Mouse (Mus musculus) erythroblast, adult 5-6 weeks (primary cell): ENCODE measurements around the gene Arf1. TPM values are rescaled to one million over a fixed set of nuclear protein-coding genes. Genes with fewer than 3 reads are reported as not detected.

ENCODE experiments used
- total RNA-seq, 2 experiments: library from RNA; stranded (forward) in 1 of 2; stranded (reverse) in 1 of 2; fragments of 150-400 nt in 1 of 2; fragments of 200-764, 138-1000 nt in 1 of 2; gene quantifications; 2 replicates each; pipeline versions ENCODE4 v1.2.3 to v1.2.4; 2015 to 2017; ENCODE audit warnings: low replicate concordance in 2 of 2

The Arf1 gene
- total RNA-seq, 2 experiments from 2014 or later = 93.9 to 132 TPM

Other genes starting within 250 kb of the Arf1 start
- 0.42 and 0.96 TPM in 2 replicates for gene Obscn, start 91.9 kb downstream of the Arf1 start, total RNA-seq (2015; ENCODE audit: low replicate concordance)
- gene Obscn, start 91.9 kb downstream of the Arf1 start, total RNA-seq (2017; ENCODE audit: low replicate concordance) = 2.7 and 4.5 TPM in 2 replicates
- gene Iba57, start 64.5 kb downstream of the Arf1 start, total RNA-seq (2015; ENCODE audit: low replicate concordance) = 11.5 and 30.7 TPM in 2 replicates
- gene Iba57, start 64.5 kb downstream of the Arf1 start, total RNA-seq (2017; ENCODE audit: low replicate concordance) = 64.1 and 74.6 TPM in 2 replicates
- gene Gjc2, start 45.1 kb downstream of the Arf1 start, total RNA-seq (2015; ENCODE audit: low replicate concordance) = not detected in 2 replicates
- not detected in 2 replicates for gene Gjc2, start 45.1 kb downstream of the Arf1 start, total RNA-seq (2017; ENCODE audit: low replicate concordance)
- gene Guk1, start 36.1 kb downstream of the Arf1 start, total RNA-seq (2015; ENCODE audit: low replicate concordance) = 13.8 and 20.4 TPM in 2 replicates
- 4.5 and 8.2 TPM in 2 replicates for gene Guk1, start 36.1 kb downstream of the Arf1 start, total RNA-seq (2017; ENCODE audit: low replicate concordance)
- 5.4 and 11.3 TPM in 2 replicates for gene Mrpl55, start 25.8 kb downstream of the Arf1 start, total RNA-seq (2015; ENCODE audit: low replicate concordance)
- gene Mrpl55, start 25.8 kb downstream of the Arf1 start, total RNA-seq (2017; ENCODE audit: low replicate concordance) = 10.1 and 14.1 TPM in 2 replicates
- 0.77 and 6.9 TPM in 2 replicates for gene 2310033P09Rik, start 19.9 kb downstream of the Arf1 start, total RNA-seq (2015; ENCODE audit: low replicate concordance)
- gene 2310033P09Rik, start 19.9 kb downstream of the Arf1 start, total RNA-seq (2017; ENCODE audit: low replicate concordance) = 4.4 and 8.2 TPM in 2 replicates
- gene Wnt3a, start 62.5 kb upstream of the Arf1 start, total RNA-seq (2015; ENCODE audit: low replicate concordance) = not detected in 2 replicates
- 0.42 TPM in 1 of 2 replicates, not detected in the other for gene Wnt3a, start 62.5 kb upstream of the Arf1 start, total RNA-seq (2017; ENCODE audit: low replicate concordance)
- gene Wnt9a, start 78.7 kb upstream of the Arf1 start, total RNA-seq (2015; ENCODE audit: low replicate concordance) = not detected in 2 replicates
- gene Wnt9a, start 78.7 kb upstream of the Arf1 start, total RNA-seq (2017; ENCODE audit: low replicate concordance) = not detected in 2 replicates
- not detected in 2 replicates for gene Prss38, start 147.4 kb upstream of the Arf1 start, total RNA-seq (2015; ENCODE audit: low replicate concordance)
- gene Prss38, start 147.4 kb upstream of the Arf1 start, total RNA-seq (2017; ENCODE audit: low replicate concordance) = not detected in 2 replicates
- gene Jmjd4, start 221.8 kb upstream of the Arf1 start, total RNA-seq (2015; ENCODE audit: low replicate concordance) = 0.38 and 2.1 TPM in 2 replicates
- 0.70 and 1.7 TPM in 2 replicates for gene Jmjd4, start 221.8 kb upstream of the Arf1 start, total RNA-seq (2017; ENCODE audit: low replicate concordance)
- gene Snap47, start 222.9 kb upstream of the Arf1 start, total RNA-seq (2015; ENCODE audit: low replicate concordance) = 0.38 TPM in 1 of 2 replicates, not detected in the other
- 0.42 and 2.6 TPM in 2 replicates for gene Snap47, start 222.9 kb upstream of the Arf1 start, total RNA-seq (2017; ENCODE audit: low replicate concordance)
- gene Zfp867, start 244.2 kb upstream of the Arf1 start, total RNA-seq (2015; ENCODE audit: low replicate concordance) = 0.77 TPM in 1 of 2 replicates, not detected in the other
- gene Zfp867, start 244.2 kb upstream of the Arf1 start, total RNA-seq (2017; ENCODE audit: low replicate concordance) = 0.51 TPM in 1 of 2 replicates, not detected in the other